ENCODE assay signal across 19 mouse cellular contexts in genomic region chr10:118130016-118130415, GRCm38 (mm10). TPM values are rescaled to one million over a fixed set of nuclear protein-coding genes. Genes with fewer than 3 reads are reported as not detected.
DNase-seq lines count a peak whose midpoint lies in the region; ATAC-seq and TF ChIP-seq lines count a peak whose summit lies in the region.
"Had no signal": no experiment of that assay in that cellular context is flagged by ENCODE, and none has a peak within 500 bp of the region (broad histone marks: within the 10 kb centered on the region; RNA-seq: fewer than 3 reads in every experiment).

No protein-coding gene starts in this region.

- 54% methylated on average over 2 of the region's 2 CpGs for WGBS in midbrain, embryonic 11.5 days
- WGBS in midbrain, embryonic 10.5 days, result 55% methylated on average over 2 of the region's 2 CpGs

- peaks cover 5% of the 10 kb centered on the region for H3K27me3 ChIP-seq in midbrain, embryonic 11.5 days (ENCODE audit: control insufficient read depth, insufficient read depth, low read length)
- peaks cover 17% of the 10 kb centered on the region for H3K27me3 ChIP-seq in midbrain, embryonic 10.5 days (ENCODE audit: low read depth, poor library complexity, severe bottlenecking)

- H3K36me3 ChIP-seq in midbrain, embryonic 11.5 days (ENCODE audit: control insufficient read depth, insufficient read depth, low read length), result no peaks in the 10 kb centered on the region
- H3K36me3 ChIP-seq in midbrain, embryonic 10.5 days, result no peaks in the 10 kb centered on the region
- H3K36me3 ChIP-seq in ES-E14 (ENCODE audit: control insufficient read depth, insufficient read depth, low read length, poor library complexity, severe bottlenecking), result no peaks in the 10 kb centered on the region
- H3K36me3 ChIP-seq: embryonic facial prominence, embryonic 10.5 days; embryonic facial prominence, embryonic 12.5 days; forebrain, embryonic 15.5 days had no signal

- H3K9ac ChIP-seq in midbrain, embryonic 11.5 days (ENCODE audit: low read length), result no peak overlapping the region
- H3K9ac ChIP-seq in ES-E14 (ENCODE audit: insufficient read depth, low read depth, low read length, poor library complexity, severe bottlenecking), result no peak overlapping the region
- H3K9ac ChIP-seq: embryonic facial prominence, embryonic 12.5 days; forebrain, embryonic 13.5 days; forebrain, embryonic 15.5 days; forebrain, postnatal 0 days had no signal

- no peaks in the 10 kb centered on the region for H3K9me3 ChIP-seq in midbrain, embryonic 11.5 days (ENCODE audit: control insufficient read depth, low read length)
- H3K9me3 ChIP-seq in midbrain, embryonic 10.5 days (replicated peaks), result no peaks in the 10 kb centered on the region
- H3K9me3 ChIP-seq in ES-E14 (ENCODE audit: control insufficient read depth, insufficient read depth, low read depth, low read length), result no peaks in the 10 kb centered on the region
- H3K9me3 ChIP-seq: embryonic facial prominence, embryonic 10.5 days; embryonic facial prominence, embryonic 12.5 days; forebrain, embryonic 13.5 days; forebrain, embryonic 15.5 days had no signal

- no peak overlapping the region for H3K27ac ChIP-seq in midbrain, embryonic 11.5 days (ENCODE audit: low read depth, low read length)
- no peak overlapping the region for H3K27ac ChIP-seq in midbrain, embryonic 10.5 days (replicated peaks)
- no peak overlapping the region for H3K27ac ChIP-seq in ES-E14 (ENCODE audit: insufficient read depth, low read depth, low read length, poor library complexity, severe bottlenecking)
- H3K27ac ChIP-seq: embryonic facial prominence, embryonic 10.5 days; embryonic facial prominence, embryonic 12.5 days; forebrain, embryonic 13.5 days; forebrain, embryonic 15.5 days had no signal

- no peak overlapping the region for H3K4me2 ChIP-seq in midbrain, embryonic 11.5 days
- H3K4me2 ChIP-seq: embryonic facial prominence, embryonic 12.5 days; forebrain, embryonic 13.5 days; forebrain, embryonic 15.5 days had no signal

- ATAC-seq in midbrain, embryonic 11.5 days (ENCODE audit: low FRiP score), result no peak
- ATAC-seq: forebrain, embryonic 13.5 days; forebrain, embryonic 15.5 days; forebrain, postnatal 0 days had no signal

- no peak overlapping the region for H3K4me3 ChIP-seq in midbrain, embryonic 11.5 days (ENCODE audit: low read depth, low read length)
- H3K4me3 ChIP-seq in midbrain, embryonic 10.5 days, result no peak overlapping the region
- H3K4me3 ChIP-seq in ES-E14 (ENCODE audit: insufficient read depth in 1 of 2, low read depth in 1 of 2, low read length in 2 of 2, poor library complexity in 1 of 2, severe bottlenecking in 1 of 2), result no peak overlapping the region
- H3K4me3 ChIP-seq: embryonic facial prominence, embryonic 10.5 days; embryonic facial prominence, embryonic 12.5 days; forebrain, embryonic 13.5 days; forebrain, embryonic 15.5 days had no signal

- DNase-seq in midbrain, embryonic 11.5 days (ENCODE audit: low spot score, missing footprints), result peak; percentile 77
- DNase-seq in midbrain, embryonic 10.5 days (ENCODE audit: low spot score), result no peak
- DNase-seq in ES-E14 (ENCODE audit: low read depth, low spot score), result no peak
- peak; percentile 32 for DNase-seq in NIH3T3 (ENCODE audit: low read depth)
- DNase-seq in adipocyte (ENCODE audit: low spot score), result no peak
- DNase-seq in retina, postnatal 1 day, result no peak
- DNase-seq: adrenal gland, adult 8-10 months; adrenal gland, postnatal 14 days; adrenal gland, postnatal 36 days; cerebellum, adult 11-12 months; cerebellum, adult 2 months; cerebellum, adult 9-10 months; cerebellum, postnatal 10 days; cerebellum, postnatal 25 days; forebrain, postnatal 0 days had no signal

- in situ Hi-C loops in ES-E14 (cut with MboI; ENCODE audit: low sequenced_read_pairs in 2 of 2, unreplicated experiment in 2 of 2), result no loop called here

- H3K4me1 ChIP-seq in midbrain, embryonic 11.5 days (ENCODE audit: control insufficient read depth, insufficient read depth, low read length), result no peaks in the 10 kb centered on the region
- no peaks in the 10 kb centered on the region for H3K4me1 ChIP-seq in midbrain, embryonic 10.5 days
- H3K4me1 ChIP-seq in ES-E14 (ENCODE audit: control insufficient read depth in 2 of 2, insufficient read depth in 2 of 2, low read length in 2 of 2, poor library complexity in 1 of 2), result peaks cover 6 to 12% of the 10 kb centered on the region in 2 experiments; a peak in 3 of 4 replicates
- H3K4me1 ChIP-seq: embryonic facial prominence, embryonic 10.5 days; embryonic facial prominence, embryonic 12.5 days; forebrain, embryonic 13.5 days; forebrain, embryonic 15.5 days had no signal

TF ChIP-seq in ES-E14, 5 proteins besides CTCF, POLR2A, EP300 and RAD21:
- TF ChIP-seq ZC3H11A (IDR thresholded peaks at IDR 0.05; ENCODE audit: borderline replicate concordance, low read depth, low read length) (no peak), HCFC1 (IDR thresholded peaks at IDR 0.05; ENCODE audit: borderline replicate concordance, insufficient read depth, low read length) (peak; percentile 85)

RNA-seq across cellular contexts. Expression of gene Mdm1, which starts 11.6 kb away (rescaled TPM):
- 56.7 and 59.0 TPM in 2 replicates for polyA plus RNA-seq in midbrain, embryonic 11.5 days (2014; fragmentation: Nextera tagmentation; extraction: Ambion mirVana)
- polyA plus RNA-seq in midbrain, embryonic 10.5 days (2016; fragmentation: Nextera tagmentation; extraction: Ambion mirVana), result 53.8 and 56.2 TPM in 2 replicates
- 15.5 and 16.2 TPM in 2 replicates for total RNA-seq in ES-E14 (2012; rRNA removed)

Comparison
In these comparisons a context has a peak if more than half of its experiments do, and no peak if none do; other contexts are left out.
1. DNase-seq: peak in midbrain, embryonic 11.5 days (single experiment) and NIH3T3 (single experiment); none in midbrain, embryonic 10.5 days (single experiment), ES-E14 (single experiment), adipocyte (single experiment) and retina, postnatal 1 day (single experiment).